Mouse (Mus musculus) cerebral cortex, adult 2 months (tissue): ENCODE results near the gene Gpi1.

Source experiments
- WGBS: fragments of 180-500 bp; shearing (Covaris S2); methylation state at CpG from one replicate; pipeline ENCODE4 v1.1.7; 2018; 5-methylcytosine and 5-hydroxymethylcytosine counted together

The Gpi1 gene

DNA sequence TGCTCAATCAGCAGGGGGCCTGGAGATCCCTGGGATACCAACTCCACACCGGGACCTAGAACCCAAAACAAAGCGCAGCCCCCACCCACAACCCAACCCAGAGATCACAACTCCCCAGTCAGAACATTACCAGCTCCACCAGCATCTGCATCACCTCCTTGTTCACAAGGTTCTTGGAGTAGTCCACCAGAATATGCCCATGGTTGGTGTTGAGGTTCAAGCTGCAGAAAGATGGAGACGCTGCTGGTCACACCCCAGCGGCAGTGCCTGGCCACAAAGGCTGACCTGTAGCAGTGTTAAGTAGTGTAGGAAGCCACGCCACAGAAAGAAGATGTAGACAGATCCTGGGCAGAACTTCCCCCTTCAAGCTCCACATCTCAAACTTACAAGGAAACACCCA, 983 bp downstream of the Gpi1 start:
- WGBS, result 8% methylated on average over 5 of the region's 5 CpGs

DNA sequence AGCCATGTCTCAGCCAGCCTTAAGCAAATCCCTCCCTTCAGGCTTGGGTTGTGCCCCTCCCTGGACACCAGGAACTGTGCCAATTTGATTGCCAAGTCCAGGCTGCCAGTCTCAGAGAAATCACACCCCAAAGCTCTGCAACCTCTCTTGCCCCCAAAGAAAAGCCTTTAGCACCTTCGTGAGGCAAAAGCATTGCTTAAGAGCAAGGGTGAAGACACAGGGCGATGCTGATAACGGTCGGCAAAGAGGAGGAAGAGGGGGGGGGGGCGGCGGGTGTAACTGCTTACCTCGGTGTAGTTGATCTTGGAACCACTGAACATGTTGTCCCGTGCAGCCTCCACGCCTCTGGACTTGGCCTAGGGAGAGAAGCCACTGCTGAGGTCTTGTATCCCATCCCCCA, 1.5 kb downstream of the Gpi1 start:
- 26% methylated on average over 9 of the region's 9 CpGs for WGBS

- 78% methylated on average over 12 of the region's 12 CpGs for WGBS
Measured at GRCm38 (mm10) chr7:34226846-34227245, 3.3 kb downstream of the Gpi1 start.

GRCm38 (mm10) chr7:34226086-34226485, 4.0 kb downstream of the Gpi1 start:
- WGBS, result 37% methylated on average over 8 of the region's 8 CpGs

GRCm38 (mm10) chr7:34224308-34224707, 5.8 kb downstream of the Gpi1 start:
- 91% methylated on average over 6 of the region's 6 CpGs for WGBS

DNA sequence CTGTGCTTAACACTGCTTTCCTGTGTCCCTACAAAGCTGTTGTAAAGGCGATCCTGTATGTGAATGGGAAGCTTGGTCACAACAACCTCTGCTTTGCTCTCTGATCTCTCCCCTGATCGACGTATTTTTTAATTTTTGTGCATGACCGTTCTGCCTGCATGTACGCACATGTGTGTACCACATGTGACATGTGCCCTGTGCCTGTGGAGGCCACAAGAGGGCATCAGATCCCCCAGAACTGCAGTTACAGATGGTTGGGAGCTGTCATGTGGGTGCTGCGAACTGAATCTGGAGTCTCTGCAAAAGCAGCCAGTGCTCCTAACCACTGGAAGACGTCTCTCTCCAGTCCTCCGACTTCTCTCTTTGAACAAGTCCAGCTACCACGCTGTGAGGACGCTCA, 7.8 kb downstream of the Gpi1 start:
- 94% methylated on average over 10 of the region's 10 CpGs for WGBS

GRCm38 (mm10) chr7:34221594-34222250, 8.4 kb downstream of the Gpi1 start:
- 83% methylated on average over 9 of the region's 9 CpGs for WGBS

DNA sequence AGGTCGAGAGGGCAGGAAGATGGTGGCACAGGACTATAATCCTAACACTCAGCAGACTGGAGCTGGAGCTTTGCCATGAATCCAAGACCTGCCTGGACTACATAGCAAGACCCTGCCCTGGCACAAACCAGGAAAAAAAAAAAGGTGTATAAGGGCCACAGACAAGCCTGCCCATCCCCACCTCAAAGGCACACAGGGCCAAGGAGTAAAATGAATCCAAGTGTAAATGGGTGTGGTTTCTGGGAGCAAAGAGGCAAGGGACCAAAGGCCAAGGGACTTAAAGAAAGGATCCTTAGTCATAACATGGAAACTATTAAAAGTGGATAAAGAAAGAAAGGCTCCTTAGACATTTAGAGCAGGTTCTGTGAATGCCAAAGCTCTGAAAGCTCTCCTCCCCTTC, 11.6 kb downstream of the Gpi1 start:
- 85% methylated on average over 1 of the region's 1 CpGs for WGBS

GRCm38 (mm10) chr7:34216474-34216873, 13.7 kb downstream of the Gpi1 start:
- WGBS, result 93% methylated on average over 10 of the region's 10 CpGs

- WGBS, result 87% methylated on average over 9 of the region's 9 CpGs
Measured at GRCm38 (mm10) chr7:34215481-34215880, 14.7 kb downstream of the Gpi1 start.

DNA sequence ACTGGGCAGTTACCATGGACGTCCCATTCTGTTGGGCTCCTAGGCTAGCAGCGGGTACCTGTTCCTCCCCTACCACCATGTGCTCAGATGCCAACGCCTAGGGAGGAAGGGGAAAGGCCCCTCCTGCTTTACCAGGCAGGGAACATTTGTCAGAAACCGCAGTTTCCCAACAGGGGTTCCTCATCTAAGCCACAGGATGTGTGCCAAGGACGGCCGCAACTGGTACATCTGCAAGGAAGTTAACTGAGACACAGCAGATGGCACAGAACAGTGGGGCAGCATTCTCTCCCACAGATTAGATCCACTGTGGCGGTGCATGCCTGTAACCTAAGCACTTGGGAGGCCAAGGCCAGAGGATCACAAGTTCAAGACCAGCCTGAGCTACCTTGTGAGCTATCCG, 15.5 kb downstream of the Gpi1 start:
- 61% methylated on average over 8 of the region's 8 CpGs for WGBS

- WGBS, result 83% methylated on average over 7 of the region's 7 CpGs
Measured at GRCm38 (mm10) chr7:34213281-34213680, 16.9 kb downstream of the Gpi1 start.

DNA sequence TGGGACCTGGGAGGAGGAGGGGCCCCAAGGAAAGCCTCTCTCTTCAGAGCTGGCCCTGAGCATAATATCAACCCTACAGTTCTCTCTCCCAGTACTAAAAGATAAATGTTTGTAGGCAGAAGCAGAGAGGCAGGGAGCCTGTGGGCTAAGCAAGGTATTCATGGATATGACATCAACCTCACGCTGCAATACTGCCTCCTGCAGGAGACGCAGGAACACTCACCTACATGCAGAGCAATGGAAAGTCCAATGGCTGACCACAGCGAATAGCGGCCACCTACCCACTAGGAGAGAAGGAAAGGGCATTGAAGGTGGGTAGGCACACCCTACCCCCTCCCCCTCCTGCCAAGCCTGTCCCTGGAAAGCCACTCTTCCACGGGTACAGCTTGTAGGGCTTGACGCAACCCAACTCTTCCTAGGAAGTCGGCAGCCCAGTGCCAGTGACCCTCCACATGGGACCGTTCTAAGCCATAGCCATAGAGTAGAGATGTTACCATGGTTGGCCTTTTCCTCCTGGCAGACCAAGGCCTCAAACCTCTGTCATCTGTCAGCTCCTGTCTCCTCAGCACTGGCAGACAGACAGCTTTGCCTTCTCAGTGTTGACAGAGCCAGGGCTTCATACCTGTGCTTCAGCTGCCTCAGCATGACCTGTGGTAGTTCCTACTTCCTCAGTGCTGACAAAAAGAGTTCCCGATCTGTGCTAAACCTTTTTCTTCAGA, 21.9 kb downstream of the Gpi1 start:
- WGBS, result 87% methylated on average over 9 of the region's 9 CpGs

DNA sequence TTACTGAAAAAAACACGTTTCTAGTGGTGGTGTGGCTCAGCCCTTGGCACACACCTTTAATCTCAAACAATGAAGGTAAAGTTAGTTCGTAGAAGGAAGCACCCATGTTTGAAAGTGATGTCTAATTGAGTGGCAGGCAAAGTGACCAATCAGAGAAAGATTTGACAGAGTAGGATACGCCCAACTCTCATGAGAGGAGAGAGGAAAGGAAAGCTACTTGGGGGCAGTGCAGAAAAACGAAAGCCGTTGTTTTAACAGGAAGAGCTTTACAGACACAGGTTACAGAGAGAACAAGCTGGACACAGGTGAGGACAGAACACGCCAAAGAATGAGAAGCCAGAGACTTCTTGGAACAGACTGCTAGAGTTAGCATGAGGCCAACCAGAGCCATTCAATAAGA, 23.8 kb downstream of the Gpi1 start:
- WGBS, result 93% methylated on average over 6 of the region's 6 CpGs

- 90% methylated on average over 10 of the region's 10 CpGs for WGBS
Measured at GRCm38 (mm10) chr7:34202147-34202546, 28.0 kb downstream of the Gpi1 start.

- WGBS, result 97% methylated on average over 2 of the region's 2 CpGs
Measured at GRCm38 (mm10) chr7:34200829-34201228, 29.3 kb downstream of the Gpi1 start.

DNA sequence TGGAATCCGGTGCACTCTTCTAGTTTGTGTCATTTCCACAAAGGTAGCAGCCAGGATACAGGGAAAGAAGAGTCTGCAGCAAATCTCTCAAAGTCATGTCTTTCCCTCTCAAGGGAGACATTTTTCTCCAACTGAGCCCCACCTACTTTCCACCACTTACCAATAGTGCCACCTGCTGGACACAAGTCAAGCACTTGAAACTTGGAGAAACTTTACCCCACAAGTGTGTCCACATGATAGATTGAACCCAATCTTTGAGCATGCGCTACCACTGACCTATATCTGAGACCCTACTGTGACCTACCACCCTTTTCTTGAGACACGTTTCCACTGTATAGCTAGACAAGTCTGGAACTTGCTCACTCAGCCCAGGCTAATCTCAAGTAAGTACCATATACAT, 31.8 kb downstream of the Gpi1 start:
- WGBS, result 49% methylated on average over 3 of the region's 3 CpGs

DNA sequence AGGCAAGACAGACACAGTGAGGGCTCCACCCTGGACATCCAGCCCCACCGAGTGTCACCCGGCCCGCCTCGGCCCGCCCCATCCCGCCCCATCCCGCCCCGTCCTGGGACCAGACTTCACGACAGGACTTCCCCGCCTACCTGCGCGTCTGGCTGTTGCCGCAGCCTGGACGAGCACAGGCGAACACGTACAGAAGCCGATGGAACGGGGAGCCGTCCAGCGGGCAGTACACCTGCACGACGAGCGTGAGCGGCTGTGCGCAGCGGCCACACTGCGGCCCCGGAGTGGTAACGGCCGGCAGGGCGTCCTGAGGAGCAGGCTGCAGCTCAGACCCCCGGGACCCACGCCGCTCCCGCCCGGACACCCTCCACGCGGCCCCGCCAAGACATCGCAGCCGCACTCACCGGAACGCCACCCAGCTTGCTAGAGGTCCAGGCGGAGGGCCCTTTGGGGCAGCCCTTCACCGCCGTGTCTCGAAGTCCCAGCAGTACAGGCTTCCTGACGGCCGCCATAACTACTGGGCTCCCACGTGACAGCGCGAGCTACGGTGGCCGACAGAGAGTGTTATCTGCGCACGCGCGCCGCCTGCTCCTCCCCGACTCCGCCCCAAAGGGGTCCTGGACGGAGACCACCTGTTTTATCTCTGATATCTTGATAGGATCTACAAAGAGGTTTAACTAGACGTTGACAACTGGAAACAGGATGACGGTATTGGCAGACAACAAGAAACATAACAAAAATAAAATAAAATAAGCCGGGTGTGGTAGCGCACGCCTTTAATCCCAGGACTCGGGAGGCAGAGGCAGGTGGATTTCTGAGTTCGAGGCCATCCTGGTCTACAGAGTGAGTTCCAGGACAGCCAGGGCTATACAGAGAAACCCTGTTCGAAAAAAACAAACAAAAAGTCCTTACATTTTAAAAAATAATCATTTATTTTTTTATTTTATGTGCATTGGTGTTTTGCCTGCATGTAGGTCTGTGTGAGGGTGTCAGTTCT, 33.7 kb downstream of the Gpi1 start, which contains the start of gene Pdcd2l:
Gene Pdcd2l (minus strand): TSS at position 530 of the 997 bp plus-strand sequence.
- 2% methylated on average over 70 of the region's 70 CpGs for WGBS

DNA sequence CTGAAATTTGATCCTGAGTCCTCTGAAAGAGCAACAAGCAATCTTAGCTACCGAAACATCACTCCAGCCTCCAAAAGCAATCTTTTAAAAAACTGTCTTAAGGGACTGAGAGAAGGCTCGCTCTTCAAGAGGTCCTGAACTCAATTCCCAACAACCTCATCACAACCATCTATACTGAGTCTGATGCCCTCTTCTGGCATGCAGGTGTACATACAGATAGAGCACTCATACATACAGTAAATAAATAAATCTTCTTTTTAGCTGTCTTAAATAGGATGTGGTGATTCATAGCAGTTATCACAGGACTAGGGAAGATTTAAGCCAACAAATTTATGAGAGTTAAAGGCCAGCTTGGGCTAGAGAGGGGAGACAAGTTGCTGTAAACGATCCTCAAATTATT, 34.5 kb downstream of the Gpi1 start:
- WGBS, result 44% methylated on average over 3 of the region's 3 CpGs

DNA sequence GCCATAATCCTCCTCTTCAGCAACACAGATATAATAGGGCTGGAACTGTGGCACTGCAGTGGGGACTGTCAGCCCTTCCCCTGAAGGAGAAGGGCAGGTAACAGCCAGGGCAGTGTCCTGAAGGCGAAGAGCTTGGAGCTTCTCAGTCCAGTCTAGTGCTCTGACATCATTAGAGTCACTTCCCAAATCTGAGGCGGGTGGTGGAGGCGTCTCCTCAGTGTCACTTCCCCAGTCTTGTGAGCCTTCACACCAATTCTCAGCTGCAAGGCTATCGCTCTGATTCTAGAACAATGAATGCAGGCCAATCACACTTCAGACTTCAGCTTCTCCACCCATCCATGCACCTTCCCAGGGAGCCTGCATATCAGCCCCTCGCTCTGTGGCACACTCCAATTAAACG, 37.3 kb downstream of the Gpi1 start:
- WGBS, result 86% methylated on average over 6 of the region's 6 CpGs

GRCm38 (mm10) chr7:34189376-34189989, 40.7 kb downstream of the Gpi1 start:
- WGBS, result 79% methylated on average over 12 of the region's 12 CpGs

GRCm38 (mm10) chr7:34183794-34184193, 46.3 kb downstream of the Gpi1 start:
- 87% methylated on average over 3 of the region's 3 CpGs for WGBS
